Mouse (Mus musculus) myocyte (in vitro differentiated cells): ENCODE measurements around the gene Rgr. TPM values are rescaled to one million over a fixed set of nuclear protein-coding genes. Genes with fewer than 3 reads are reported as not detected.

Experiments
- H3K27me3 ChIP-seq: one replicate; pipeline ENCODE4 v1.6.1; 2011; ENCODE audit not compliant: control insufficient read depth, insufficient read depth, insufficient read length
- H3K36me3 ChIP-seq: one replicate; pipeline ENCODE4 v1.6.1; 2011; ENCODE audit not compliant: control insufficient read depth, insufficient read depth
- H3K4me2 ChIP-seq: one replicate; pipeline ENCODE4 v1.6.1; 2011; ENCODE audit warnings: low read depth, control low read depth
- H3K4me3 ChIP-seq: one replicate; pipeline ENCODE4 v1.5.1; 2011; ENCODE audit warnings: mild to moderate bottlenecking, control low read depth, moderate library complexity
- H3K79me2 ChIP-seq: one replicate; pipeline ENCODE4 v1.6.1; 2011; ENCODE audit not compliant: control insufficient read depth, insufficient read depth
- H3ac ChIP-seq: one replicate; pipeline ENCODE4 v1.6.1; 2011; ENCODE audit not compliant: control insufficient read depth, insufficient read length
- CEBPB ChIP-seq: IDR thresholded peaks from 2 replicates; pipeline ENCODE4 v1.6.1; 2011; ENCODE audit warnings: mild to moderate bottlenecking, moderate library complexity; ENCODE audit not compliant: poor library complexity, insufficient read depth, severe bottlenecking
- E2F4 ChIP-seq: IDR thresholded peaks from one replicate; pipeline ENCODE4 v1.6.1; 2011; ENCODE audit warnings: mild to moderate bottlenecking, control low read depth, moderate library complexity; ENCODE audit not compliant: insufficient read depth
- MAX ChIP-seq: IDR thresholded peaks from one replicate; pipeline ENCODE4 v1.6.1; 2011; ENCODE audit warnings: low read depth, mild to moderate bottlenecking, control low read depth
- MYOD1 ChIP-seq, 3 experiments: IDR thresholded peaks; one replicate each; pipeline ENCODE4 v1.6.1; 2011; ENCODE audit warnings: control low read depth in 2 of 3, low read depth in 2 of 3, mild to moderate bottlenecking in 2 of 3, moderate library complexity in 1 of 3; ENCODE audit not compliant: insufficient read length in 2 of 3, control insufficient read depth in 1 of 3
- MYOG ChIP-seq, 3 experiments: IDR thresholded peaks; one replicate each; pipeline ENCODE4 v1.6.1; 2011; ENCODE audit warnings: control low read depth in 2 of 3, low read depth in 2 of 3, mild to moderate bottlenecking in 2 of 3; ENCODE audit not compliant: insufficient read length in 2 of 3, control insufficient read depth in 1 of 3, insufficient read depth in 1 of 3
- POLR2A ChIP-seq: IDR thresholded peaks from one replicate; pipeline ENCODE4 v1.6.1; 2011; ENCODE audit warnings: low read depth, mild to moderate bottlenecking, control low read depth, moderate library complexity; ENCODE audit not compliant: insufficient read length
- POLR2AphosphoS2 ChIP-seq: IDR thresholded peaks from one replicate; pipeline ENCODE4 v1.6.1; 2011; ENCODE audit warnings: low read depth, control low read depth; ENCODE audit not compliant: insufficient read length
- REST ChIP-seq: IDR thresholded peaks from one replicate; pipeline ENCODE4 v1.6.1; 2011; ENCODE audit warnings: mild to moderate bottlenecking, control low read depth, moderate library complexity; ENCODE audit not compliant: insufficient read depth, insufficient read length
- SRF ChIP-seq: IDR thresholded peaks from one replicate; pipeline ENCODE4 v1.6.1; 2011; ENCODE audit warnings: low read depth; ENCODE audit not compliant: control insufficient read depth, insufficient read length
- TCF12 ChIP-seq: IDR thresholded peaks from one replicate; pipeline ENCODE4 v1.6.1; 2011; ENCODE audit warnings: mild to moderate bottlenecking, control low read depth; ENCODE audit not compliant: poor library complexity, insufficient read depth, severe bottlenecking
- TCF3 ChIP-seq: IDR thresholded peaks from one replicate; pipeline ENCODE4 v1.6.1; 2011; ENCODE audit warnings: low read depth, control low read depth; ENCODE audit not compliant: insufficient read length
- USF1 ChIP-seq: IDR thresholded peaks from one replicate; pipeline ENCODE4 v1.6.1; 2011; ENCODE audit warnings: low read depth, mild to moderate bottlenecking, control low read depth, moderate library complexity
- polyA plus RNA-seq: library from polyadenylated mRNA; unstranded; fragments of >200 nt; fragmentation: generic; extraction: Trizol; gene quantifications from one replicate; pipeline ENCODE4 v1.2.1, GENCODE M21; 2012; ENCODE audit warnings: missing spikeins

Gene Rgr
- polyA plus RNA-seq, 1 experiment = not detected

DNA sequence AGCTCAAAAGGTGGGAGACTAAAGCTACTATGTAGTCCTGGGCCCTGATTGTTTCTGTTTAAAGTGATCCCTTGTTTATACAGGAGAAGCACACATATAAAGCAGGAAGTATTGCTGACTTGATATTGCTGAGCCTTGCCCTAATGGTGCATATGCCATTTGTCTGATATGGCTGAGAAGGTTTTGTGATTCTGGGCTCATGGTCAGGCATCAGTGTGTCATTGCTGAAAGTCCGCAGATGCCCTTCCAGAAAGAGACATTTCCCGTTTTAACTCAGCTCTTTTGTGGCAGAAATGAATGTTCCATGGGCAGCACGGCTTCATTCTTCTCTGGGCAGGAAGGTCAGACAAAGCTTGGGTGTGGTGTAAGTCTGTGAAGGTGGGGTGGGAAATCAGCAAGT, 63.1 kb downstream of the Rgr start:
- Histone ChIP-seq H3K79me2 (no peaks in the 10 kb centered on the region), H3K4me2 (no peak overlapping the region), H3K4me3 (no peak overlapping the region), H3K27me3 (peaks cover 8% of the 10 kb centered on the region), H3K36me3 (no peaks in the 10 kb centered on the region), H3ac (no peak overlapping the region)
- TF ChIP-seq MAX (no peak), E2F4 (no peak), POLR2A (no peak), TCF12 (no peak), POLR2AphosphoS2 (no peak), TCF3 (no peak), SRF (no peak), USF1 (no peak), MYOG (IDR thresholded peaks at IDR 0.05; ENCODE audit: control insufficient read depth in 1 of 3, insufficient read depth in 1 of 3, insufficient read length in 2 of 3, low read depth in 2 of 3) (no peak), REST (no peak), MYOD1 (IDR thresholded peaks at IDR 0.05; ENCODE audit: control insufficient read depth in 1 of 3, insufficient read length in 2 of 3, low read depth in 2 of 3) (no peak), CEBPB (no peak)

Other genes with a start within 250 kb of the Rgr start
- 9.5 TPM for gene Ccser2, start 80.2 kb downstream of the Rgr start, polyA plus RNA-seq
- gene Lrit1, start 5.9 kb upstream of the Rgr start, polyA plus RNA-seq = not detected
- gene Lrit2, start 19.0 kb upstream of the Rgr start, polyA plus RNA-seq = not detected
- 0.19 TPM for gene Cdhr1, start 49.4 kb upstream of the Rgr start, polyA plus RNA-seq
- 1.2 TPM for gene 2610528A11Rik, start 65.1 kb upstream of the Rgr start, polyA plus RNA-seq
- 396 TPM for gene Ghitm, start 86.3 kb upstream of the Rgr start, polyA plus RNA-seq